Mouse (Mus musculus) olfactory bulb, adult 2 months (tissue): ENCODE data around the gene Ajuba.

Source experiments
- CTCF ChIP-seq: fragments of 200-500 bp; IDR thresholded peaks from 2 replicates; pipeline ENCODE4 v1.5.1; 2012; ENCODE audit warnings: low read depth, mild to moderate bottlenecking, low read length, moderate library complexity; ENCODE audit not compliant: insufficient read depth
- POLR2A ChIP-seq: fragments of 200-500 bp; IDR thresholded peaks from 2 replicates; pipeline ENCODE4 v1.6.1; 2012; ENCODE audit warnings: mild to moderate bottlenecking, low read depth, low read length, moderate library complexity; ENCODE audit not compliant: insufficient read depth

- TF ChIP-seq POLR2A (no peak), CTCF (no peak)
Measured at GRCm38 (mm10) chr14:54560527-54561242, 16.7 kb downstream of the Ajuba start.
